Mouse (Mus musculus) stomach, postnatal 0 days (tissue): ENCODE measurements around the gene Ttc7.

Source experiments
- CTCF ChIP-seq: IDR thresholded peaks from 2 replicates; pipeline ENCODE4 v1.5.1; 2016; ENCODE audit warnings: antibody characterized with exemption, low read depth, mild to moderate bottlenecking, moderate library complexity
- EP300 ChIP-seq: optimal IDR thresholded peaks from 2 replicates; pipeline ENCODE3; 2016; ENCODE audit warnings: antibody characterized with exemption

DNA sequence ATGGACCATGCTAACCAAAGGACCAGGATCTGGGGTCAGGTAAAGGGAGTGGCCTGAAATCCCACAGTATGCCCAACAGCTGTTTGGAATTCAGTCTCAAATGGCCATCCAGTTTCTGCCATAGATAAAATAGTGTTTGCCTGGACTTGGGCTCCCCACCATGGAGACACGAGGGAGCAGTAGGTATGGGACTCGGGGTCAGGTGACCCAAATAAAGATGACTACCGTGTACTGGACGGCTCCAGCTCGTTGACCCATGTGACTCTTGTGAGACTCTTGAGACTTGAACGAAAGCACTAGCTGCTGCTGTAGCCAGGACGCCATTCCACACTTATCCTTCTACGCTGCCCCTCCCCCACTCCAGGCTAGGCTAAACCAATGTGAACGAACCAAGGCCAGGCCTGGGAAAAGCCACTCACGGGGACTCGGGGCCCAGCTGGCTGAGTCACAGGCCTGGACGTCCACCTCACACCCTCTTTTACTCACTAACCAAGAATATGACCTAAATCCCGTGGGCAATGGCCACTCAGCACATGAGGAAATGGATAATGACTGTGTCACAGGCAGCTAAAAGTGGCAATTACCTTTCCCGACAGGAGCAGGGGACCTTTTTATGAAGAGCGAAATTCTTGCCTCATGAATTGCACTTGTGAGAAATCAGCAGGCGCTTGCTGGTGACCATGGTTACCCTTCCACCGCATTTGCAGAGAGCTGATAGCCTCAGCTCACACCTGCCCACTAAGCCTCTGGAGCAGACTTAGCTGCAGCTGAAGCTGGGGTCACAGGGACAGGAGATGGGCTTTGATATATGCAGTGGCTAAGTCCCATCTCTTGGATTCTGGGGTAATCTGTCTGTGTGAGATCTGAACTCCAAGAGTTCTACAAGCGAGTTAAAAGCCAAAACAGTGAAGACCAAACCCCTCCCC, 45.7 kb upstream of the Ttc7 start:
- TF ChIP-seq EP300 = no peak
- TF ChIP-seq CTCF = 0 out of 2 replicates have a peak, but pooled peaks have one; percentile 17
